Mouse (Mus musculus): ENCODE measurements at regions not wholly inside any gene's neighbourhood (a gene's known extent, or its start where the extent isn't known, plus 50 kb on each side); places are given as distances from the start of the nearest gene placed in this dataset.

- Histone ChIP-seq H3K27ac (ENCODE audit: insufficient read depth, low read length) (no peak overlapping the region), H3K4me3 (ENCODE audit: insufficient read depth, low read length) (no peak overlapping the region), H3K4me1 (ENCODE audit: control insufficient read depth, insufficient read depth, low read length) (no peaks in the 10 kb centered on the region)
- TF ChIP-seq CTCF (IDR thresholded peaks at IDR 0.05; ENCODE audit: extremely low read depth, insufficient read depth, low read length) (no peak), POLR2A (IDR thresholded peaks at IDR 0.05; ENCODE audit: extremely low read depth, insufficient read depth, low read length) (no peak)
These were observed 262.4 kb downstream of the Dhx35 start for GRCm38 (mm10) chr2:159056960-159057359.

GRCm38 (mm10) chr2:159057506-159057905 is 262.9 kb downstream of the Dhx35 start:
- H3K4me3 ChIP-seq (ENCODE audit: insufficient read depth, low read length) = no peak overlapping the region
- no peaks in the 10 kb centered on the region for H3K4me1 ChIP-seq (ENCODE audit: control insufficient read depth, insufficient read depth, low read length)
- TF ChIP-seq CTCF (IDR thresholded peaks at IDR 0.05; ENCODE audit: extremely low read depth, insufficient read depth, low read length) (no peak), POLR2A (IDR thresholded peaks at IDR 0.05; ENCODE audit: extremely low read depth, insufficient read depth, low read length) (no peak)
- H3K27ac ChIP-seq (ENCODE audit: insufficient read depth, low read length) = no peak overlapping the region

GRCm38 (mm10) chr2:159062266-159062665 is 267.7 kb downstream of the Dhx35 start:
- 0 out of 2 replicates have a peak, but pooled peaks have one; percentile 19 for TF ChIP-seq CTCF (IDR thresholded peaks at IDR 0.05; ENCODE audit: extremely low read depth, insufficient read depth, low read length)
- TF ChIP-seq POLR2A (IDR thresholded peaks at IDR 0.05; ENCODE audit: extremely low read depth, insufficient read depth, low read length) = no peak
- no peak overlapping the region for H3K4me3 ChIP-seq (ENCODE audit: insufficient read depth, low read length)
- H3K27ac ChIP-seq (ENCODE audit: insufficient read depth, low read length) = no peak overlapping the region
- no peaks in the 10 kb centered on the region for H3K4me1 ChIP-seq (ENCODE audit: control insufficient read depth, insufficient read depth, low read length)

DNA sequence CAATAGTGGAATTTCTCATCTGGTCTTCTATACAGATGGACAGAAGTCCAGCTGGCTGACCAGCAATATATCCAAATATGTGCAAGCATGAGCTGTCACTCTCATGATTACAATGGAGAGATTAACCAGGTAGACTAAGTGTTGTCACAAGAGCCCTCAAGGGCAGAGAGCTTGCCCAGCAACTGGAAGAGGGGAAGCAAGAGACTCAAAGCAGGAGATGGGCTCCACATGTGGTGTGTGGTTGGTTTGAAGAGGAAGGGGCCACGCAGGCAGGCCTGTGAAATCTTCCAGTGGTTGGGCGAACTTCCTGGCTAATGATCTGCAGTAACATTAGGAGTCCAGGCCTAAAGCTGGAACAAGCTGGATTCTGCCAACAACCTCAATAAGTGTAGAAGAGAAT is 268.1 kb downstream of the Dhx35 start:
- Histone ChIP-seq H3K4me3 (ENCODE audit: insufficient read depth, low read length) (no peak overlapping the region), H3K4me1 (ENCODE audit: control insufficient read depth, insufficient read depth, low read length) (no peaks in the 10 kb centered on the region), H3K27ac (ENCODE audit: insufficient read depth, low read length) (no peak overlapping the region)
- TF ChIP-seq CTCF (IDR thresholded peaks at IDR 0.05; ENCODE audit: extremely low read depth, insufficient read depth, low read length) = no peak

GRCm38 (mm10) chr2:159064403-159064970 is 269.9 kb downstream of the Dhx35 start:
- no peak for TF ChIP-seq CTCF (IDR thresholded peaks at IDR 0.05; ENCODE audit: extremely low read depth, insufficient read depth, low read length)
- no peak for TF ChIP-seq POLR2A (IDR thresholded peaks at IDR 0.05; ENCODE audit: extremely low read depth, insufficient read depth, low read length)
- Histone ChIP-seq H3K4me1 (ENCODE audit: control insufficient read depth, insufficient read depth, low read length) (no peaks in the 10 kb centered on the region), H3K27ac (ENCODE audit: insufficient read depth, low read length) (no peak overlapping the region), H3K4me3 (ENCODE audit: insufficient read depth, low read length) (no peak overlapping the region)

DNA sequence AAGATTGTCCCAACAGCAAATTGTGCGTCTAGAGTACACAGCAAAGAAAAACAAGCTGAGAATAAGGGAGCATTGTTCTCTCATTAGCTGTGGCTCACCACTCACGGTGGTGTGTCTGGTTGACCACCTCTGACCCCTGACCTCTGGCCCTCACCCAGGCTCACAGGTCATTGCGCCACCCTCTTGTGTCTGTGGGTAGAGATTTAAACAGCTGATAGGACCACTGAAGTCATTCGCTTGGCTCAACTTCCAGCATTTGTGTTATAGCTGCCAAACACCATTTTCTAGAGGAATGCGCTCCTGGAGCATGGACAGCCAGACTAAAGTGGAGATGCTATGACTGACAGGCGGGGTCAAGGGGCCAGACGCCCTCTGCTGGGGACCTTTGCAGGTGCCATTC is 272.9 kb downstream of the Dhx35 start:
- H3K27ac ChIP-seq (ENCODE audit: insufficient read depth, low read length) = no peak overlapping the region
- TF ChIP-seq CTCF (IDR thresholded peaks at IDR 0.05; ENCODE audit: extremely low read depth, insufficient read depth, low read length) (no peak), POLR2A (IDR thresholded peaks at IDR 0.05; ENCODE audit: extremely low read depth, insufficient read depth, low read length) (no peak)
- H3K4me3 ChIP-seq (ENCODE audit: insufficient read depth, low read length) = no peak overlapping the region
- no peaks in the 10 kb centered on the region for H3K4me1 ChIP-seq (ENCODE audit: control insufficient read depth, insufficient read depth, low read length)

- Histone ChIP-seq H3K4me1 (ENCODE audit: control insufficient read depth, insufficient read depth, low read length) (no peaks in the 10 kb centered on the region), H3K4me3 (ENCODE audit: insufficient read depth, low read length) (no peak overlapping the region), H3K27ac (ENCODE audit: insufficient read depth, low read length) (no peak overlapping the region)
- TF ChIP-seq POLR2A (IDR thresholded peaks at IDR 0.05; ENCODE audit: extremely low read depth, insufficient read depth, low read length) (no peak), CTCF (IDR thresholded peaks at IDR 0.05; ENCODE audit: extremely low read depth, insufficient read depth, low read length) (no peak)
These were observed 273.9 kb downstream of the Dhx35 start for GRCm38 (mm10) chr2:159068303-159069020.

GRCm38 (mm10) chr2:159069180-159069579 is 274.6 kb downstream of the Dhx35 start:
- no peak overlapping the region for H3K27ac ChIP-seq (ENCODE audit: insufficient read depth, low read length)
- no peak for TF ChIP-seq POLR2A (IDR thresholded peaks at IDR 0.05; ENCODE audit: extremely low read depth, insufficient read depth, low read length)
- TF ChIP-seq CTCF (IDR thresholded peaks at IDR 0.05; ENCODE audit: extremely low read depth, insufficient read depth, low read length) = no peak
- no peak overlapping the region for H3K4me3 ChIP-seq (ENCODE audit: insufficient read depth, low read length)
- no peaks in the 10 kb centered on the region for H3K4me1 ChIP-seq (ENCODE audit: control insufficient read depth, insufficient read depth, low read length)

GRCm38 (mm10) chr2:159072997-159073690 is 278.5 kb downstream of the Dhx35 start:
- no peak for TF ChIP-seq POLR2A (IDR thresholded peaks at IDR 0.05; ENCODE audit: extremely low read depth, insufficient read depth, low read length)
- no peak for TF ChIP-seq CTCF (IDR thresholded peaks at IDR 0.05; ENCODE audit: extremely low read depth, insufficient read depth, low read length)
- no peak overlapping the region for H3K27ac ChIP-seq (ENCODE audit: insufficient read depth, low read length)
- no peak overlapping the region for H3K4me3 ChIP-seq (ENCODE audit: insufficient read depth, low read length)
- no peaks in the 10 kb centered on the region for H3K4me1 ChIP-seq (ENCODE audit: control insufficient read depth, insufficient read depth, low read length)

DNA sequence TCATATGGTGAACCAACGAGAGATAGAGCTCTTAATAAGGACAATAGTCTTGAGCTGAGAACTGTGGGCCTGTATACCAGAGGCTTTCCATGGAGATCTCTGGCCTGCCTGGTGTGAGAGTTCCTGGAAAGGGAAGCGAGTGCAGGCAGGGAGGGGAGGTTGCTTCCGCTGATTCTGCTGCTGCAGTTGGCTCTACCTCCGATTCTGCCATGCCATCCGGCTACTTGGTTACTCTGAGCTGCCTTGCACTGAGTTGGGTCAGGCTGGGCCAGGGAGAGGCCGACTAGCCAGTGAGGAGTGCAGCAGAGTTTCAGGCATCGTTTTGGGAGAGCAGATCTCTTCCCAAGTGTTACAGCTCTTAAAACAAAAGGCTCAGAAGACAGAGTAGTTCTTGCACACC is 285.2 kb downstream of the Dhx35 start:
- Histone ChIP-seq H3K27ac (ENCODE audit: insufficient read depth, low read length) (no peak overlapping the region), H3K4me1 (ENCODE audit: control insufficient read depth, insufficient read depth, low read length) (no peaks in the 10 kb centered on the region), H3K4me3 (ENCODE audit: insufficient read depth, low read length) (no peak overlapping the region)
- TF ChIP-seq CTCF (IDR thresholded peaks at IDR 0.05; ENCODE audit: extremely low read depth, insufficient read depth, low read length) = no peak
- no peak for TF ChIP-seq POLR2A (IDR thresholded peaks at IDR 0.05; ENCODE audit: extremely low read depth, insufficient read depth, low read length)

Measured in cortical plate, adult 2 months (tissue).